Mouse (Mus musculus): Measurements from ENCODE around the gene Chd6.

DNA sequence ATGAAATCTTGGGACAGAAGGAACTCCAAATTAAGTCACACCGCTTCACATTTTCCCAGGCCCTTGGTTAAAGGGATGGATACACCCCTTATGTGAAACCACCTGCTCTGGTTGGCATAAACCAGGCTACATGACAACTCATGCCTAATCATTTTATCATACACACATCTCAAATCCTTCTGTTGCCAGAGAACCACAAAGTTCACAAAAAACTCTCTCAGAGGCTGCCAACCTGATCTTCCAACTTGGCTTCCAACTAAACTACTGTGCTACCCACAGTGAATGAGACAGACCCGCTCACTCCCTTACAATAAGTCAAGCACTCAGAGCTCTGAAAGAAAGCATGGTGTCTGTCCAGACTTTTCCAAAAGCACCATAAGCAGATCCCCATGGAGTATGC lies 1.6 kb downstream of the Chd6 start:
- no peak for TF ChIP-seq CTCF (conservative IDR thresholded peaks at IDR 0.05; ENCODE audit: low read length)
- TF ChIP-seq POU5F1 (IDR thresholded peaks at IDR 0.05; ENCODE audit: borderline replicate concordance, low read length) = no peak
